Mouse (Mus musculus): ENCODE results near the gene 9130204L05Rik.
A peak's percentile ranks its signal among the peaks of the same experiment; 100 is the strongest.

9130204L05Rik gene

GRCm38 (mm10) chr3:91090703-91091102 is at the start of gene 9130204L05Rik:
Gene 9130204L05Rik (minus strand): TSS chr3:91090803.
- DNase-seq (ENCODE audit: low read depth, low spot score) = no peak

GRCm38 (mm10) chr3:91108696-91109095 is 18.1 kb upstream of the 9130204L05Rik start:
- DNase-seq (ENCODE audit: low read depth, low spot score) = no peak

GRCm38 (mm10) chr3:91059211-91059610 is 31.4 kb downstream of the 9130204L05Rik start:
- peak; percentile 4 for DNase-seq (ENCODE audit: low read depth, low spot score)

GRCm38 (mm10) chr3:91052654-91053053 is 37.9 kb downstream of the 9130204L05Rik start:
- DNase-seq (ENCODE audit: low read depth, low spot score) = no peak

Measured in WW6 (cell line).